Mouse (Mus musculus) cerebellum, postnatal 25 days (tissue): Measurements from ENCODE around the gene Tecpr2.

Source experiments
- DNase-seq, 2 experiments: peaks; one replicate each; pipeline ENCODE4 v3.0.0; 2021; ENCODE audit warnings: mixed read lengths in 2 of 2

The Tecpr2 gene

GRCm38 (mm10) chr12:110949410-110949809 is 60.3 kb downstream of the Tecpr2 start:
- DNase-seq: peak; percentile 61 to 73

- DNase-seq: no peak
Observed at GRCm38 (mm10) chr12:110950151-110950550, 61.1 kb downstream of the Tecpr2 start.

- no peak for DNase-seq
Observed at GRCm38 (mm10) chr12:110951236-110951635, 62.2 kb downstream of the Tecpr2 start.

GRCm38 (mm10) chr12:110952628-110953385 is 63.7 kb downstream of the Tecpr2 start:
- DNase-seq: peak; percentile 55 to 72

GRCm38 (mm10) chr12:110953443-110953842 is 64.4 kb downstream of the Tecpr2 start:
- peak in 1 of 2 experiments; percentile 33 for DNase-seq

GRCm38 (mm10) chr12:110953900-110954299 is 64.8 kb downstream of the Tecpr2 start:
- DNase-seq: no peak

GRCm38 (mm10) chr12:110954351-110954991 is 65.4 kb downstream of the Tecpr2 start:
- peak; percentile 69 to 72 for DNase-seq

GRCm38 (mm10) chr12:110961973-110962372 is 72.9 kb downstream of the Tecpr2 start:
- DNase-seq: no peak

- DNase-seq: no peak
Observed at GRCm38 (mm10) chr12:110965500-110965899, 76.4 kb downstream of the Tecpr2 start.

- DNase-seq: no peak
Observed at GRCm38 (mm10) chr12:110966079-110966478, 77.0 kb downstream of the Tecpr2 start.

- no peak for DNase-seq
Observed at GRCm38 (mm10) chr12:110967146-110967545, 78.1 kb downstream of the Tecpr2 start.

- DNase-seq: no peak
Observed at GRCm38 (mm10) chr12:110970408-110970807, 81.3 kb downstream of the Tecpr2 start.

- DNase-seq: no peak
Observed at GRCm38 (mm10) chr12:110971972-110972371, 82.9 kb downstream of the Tecpr2 start.

- DNase-seq: no peak
Observed at GRCm38 (mm10) chr12:110973829-110974228, 84.8 kb downstream of the Tecpr2 start.

- DNase-seq: peak; percentile 49 to 53
Observed at GRCm38 (mm10) chr12:110974295-110974694, 85.2 kb downstream of the Tecpr2 start.

GRCm38 (mm10) chr12:110974726-110975125 is 85.7 kb downstream of the Tecpr2 start:
- no peak for DNase-seq

GRCm38 (mm10) chr12:110975385-110975784 is 86.3 kb downstream of the Tecpr2 start:
- no peak for DNase-seq

- peak in 1 of 2 experiments; percentile 25 for DNase-seq
Observed at GRCm38 (mm10) chr12:110975838-110976468, 86.9 kb downstream of the Tecpr2 start.

GRCm38 (mm10) chr12:110976589-110977344 is 87.7 kb downstream of the Tecpr2 start:
- peak; percentile 21 to 42 for DNase-seq

GRCm38 (mm10) chr12:110977345-110977733 is 88.3 kb downstream of the Tecpr2 start:
- no peak for DNase-seq

- peak; percentile 67 to 73 for DNase-seq
Observed at GRCm38 (mm10) chr12:110977896-110978606, 89.0 kb downstream of the Tecpr2 start.
